Mouse (Mus musculus): ENCODE results near the gene Slc43a1. TPM values are rescaled to one million over a fixed set of nuclear protein-coding genes. Genes with fewer than 3 reads are reported as not detected.

Slc43a1 gene
- total RNA-seq (2014; rRNA removed; ENCODE audit: low replicate concordance) (3.9 and 14.1 TPM in 2 replicates), polyA plus RNA-seq (2015; fragmentation: Nextera tagmentation; extraction: Ambion mirVana) (2.8 and 2.9 TPM in 2 replicates)

DNA sequence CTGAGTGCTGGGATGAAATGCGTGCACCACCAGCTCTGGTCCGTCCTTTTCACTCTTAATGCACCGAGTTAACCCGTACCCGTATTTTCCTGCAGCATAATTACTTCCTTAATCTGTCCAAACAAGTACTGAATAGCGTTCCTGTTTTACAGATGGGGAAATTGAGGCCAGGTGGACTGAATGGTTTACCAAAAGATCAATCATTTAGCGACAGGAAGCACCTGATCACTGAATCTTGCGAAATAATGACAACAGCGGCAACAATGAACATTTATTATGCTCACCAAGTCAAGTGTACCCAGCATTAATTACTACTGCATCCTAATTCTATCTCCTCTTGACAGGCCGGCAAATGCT lies at the start of gene Slc43a1:
Gene Slc43a1, plus strand, starts transcription at position 258 of the 357 bp plus-strand sequence.
- H3K9me3 ChIP-seq (replicated peaks; ENCODE audit: control insufficient read depth, low read length): no peaks in the 10 kb centered on the region
- peak within 1 kb of the TSS; percentile 85 for H3K4me2 ChIP-seq (ENCODE audit: low read depth, low read length)
- peaks cover 15% of the 10 kb centered on the region; the same call in 1 of the 2 replicates for H3K4me1 ChIP-seq (ENCODE audit: control insufficient read depth, insufficient read depth)
- H3K27ac ChIP-seq (ENCODE audit: low read depth): peak within 1 kb of the TSS; percentile 23
- no peak for ATAC-seq (ENCODE audit: insufficient read depth, low read depth)
- H3K4me3 ChIP-seq (ENCODE audit: low read depth, low read length): peak within 1 kb of the TSS; percentile 56
- no peak for DNase-seq (ENCODE audit: low spot score)
- H3K9ac ChIP-seq (replicated peaks; ENCODE audit: low read depth, low read length): peak within 1 kb of the TSS; percentile 60
- no peak for TF ChIP-seq CTCF (IDR thresholded peaks at IDR 0.05; ENCODE audit: low read depth)
- no peak for TF ChIP-seq EP300 (IDR thresholded peaks at IDR 0.05; ENCODE audit: low read depth)
- H3K27me3 ChIP-seq (ENCODE audit: control insufficient read depth, insufficient read depth, low read length): peaks cover 13% of the 10 kb centered on the region
- WGBS: 41% methylated on average over 10 of the region's 10 CpGs
- H3K36me3 ChIP-seq (replicated peaks; ENCODE audit: control insufficient read depth, insufficient read depth, low read length): no peaks in the 10 kb centered on the region

DNA sequence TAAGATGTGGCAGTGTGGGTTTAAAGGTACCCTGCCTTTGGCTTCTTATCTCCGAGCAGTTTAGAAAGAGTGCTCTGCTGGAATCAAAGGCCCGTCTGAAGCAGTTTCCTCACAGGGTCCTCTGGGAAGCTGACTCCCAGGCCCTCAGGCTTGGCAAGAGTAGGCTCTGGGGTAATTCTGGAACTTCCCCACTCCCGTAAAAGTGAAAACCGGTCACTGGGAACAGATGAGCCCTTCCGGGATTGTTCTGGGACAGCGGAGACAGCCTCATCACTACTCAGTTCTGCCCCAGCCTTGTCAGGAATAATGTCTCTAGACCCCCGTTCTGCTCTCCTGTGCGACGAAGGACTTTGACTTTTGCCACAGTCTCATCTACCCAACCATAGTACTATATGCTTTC lies 48.2 kb upstream of the Slc43a1 start:
- ATAC-seq (ENCODE audit: insufficient read depth, low read depth): no peak
- H3K27ac ChIP-seq (ENCODE audit: low read depth): no peak overlapping the region
- no peak overlapping the region for H3K9ac ChIP-seq (replicated peaks; ENCODE audit: low read depth, low read length)
- TF ChIP-seq CTCF (IDR thresholded peaks at IDR 0.05; ENCODE audit: low read depth) (no peak), EP300 (IDR thresholded peaks at IDR 0.05; ENCODE audit: low read depth) (no peak)
- no peaks in the 10 kb centered on the region for H3K36me3 ChIP-seq (replicated peaks; ENCODE audit: control insufficient read depth, insufficient read depth, low read length)
- H3K4me1 ChIP-seq (ENCODE audit: control insufficient read depth, insufficient read depth): 0 out of 2 replicates have a peak, but pooled peaks cover 4% of the 10 kb centered on the region
- no peak overlapping the region for H3K4me3 ChIP-seq (ENCODE audit: low read depth, low read length)
- WGBS: 47% methylated on average over 9 of the region's 9 CpGs
- no peaks in the 10 kb centered on the region for H3K27me3 ChIP-seq (ENCODE audit: control insufficient read depth, insufficient read depth, low read length)
- no peak for DNase-seq (ENCODE audit: low spot score)
- no peaks in the 10 kb centered on the region for H3K9me3 ChIP-seq (replicated peaks; ENCODE audit: control insufficient read depth, low read length)
- no peak overlapping the region for H3K4me2 ChIP-seq (ENCODE audit: low read depth, low read length)

- WGBS: 30% methylated on average over 3 of the region's 3 CpGs
- no peak overlapping the region for H3K4me2 ChIP-seq (ENCODE audit: low read depth, low read length)
- no peaks in the 10 kb centered on the region for H3K36me3 ChIP-seq (replicated peaks; ENCODE audit: control insufficient read depth, insufficient read depth, low read length)
- DNase-seq (ENCODE audit: low spot score): peak; percentile 48
- no peaks in the 10 kb centered on the region for H3K27me3 ChIP-seq (ENCODE audit: control insufficient read depth, insufficient read depth, low read length)
- no peaks in the 10 kb centered on the region for H3K4me1 ChIP-seq (ENCODE audit: control insufficient read depth, insufficient read depth)
- H3K9me3 ChIP-seq (replicated peaks; ENCODE audit: control insufficient read depth, low read length): peaks cover 3% of the 10 kb centered on the region; the same call in 1 of the 2 replicates
- H3K27ac ChIP-seq (ENCODE audit: low read depth): no peak overlapping the region
- peak; percentile 69; the same call in 1 of the 2 replicates for ATAC-seq (ENCODE audit: insufficient read depth, low read depth)
- no peak overlapping the region for H3K4me3 ChIP-seq (ENCODE audit: low read depth, low read length)
- no peak overlapping the region for H3K9ac ChIP-seq (replicated peaks; ENCODE audit: low read depth, low read length)
- no peak for TF ChIP-seq EP300 (IDR thresholded peaks at IDR 0.05; ENCODE audit: low read depth)
- no peak for TF ChIP-seq CTCF (IDR thresholded peaks at IDR 0.05; ENCODE audit: low read depth)
These were observed 46.1 kb upstream of the Slc43a1 start for GRCm38 (mm10) chr2:84792516-84792915.

DNA sequence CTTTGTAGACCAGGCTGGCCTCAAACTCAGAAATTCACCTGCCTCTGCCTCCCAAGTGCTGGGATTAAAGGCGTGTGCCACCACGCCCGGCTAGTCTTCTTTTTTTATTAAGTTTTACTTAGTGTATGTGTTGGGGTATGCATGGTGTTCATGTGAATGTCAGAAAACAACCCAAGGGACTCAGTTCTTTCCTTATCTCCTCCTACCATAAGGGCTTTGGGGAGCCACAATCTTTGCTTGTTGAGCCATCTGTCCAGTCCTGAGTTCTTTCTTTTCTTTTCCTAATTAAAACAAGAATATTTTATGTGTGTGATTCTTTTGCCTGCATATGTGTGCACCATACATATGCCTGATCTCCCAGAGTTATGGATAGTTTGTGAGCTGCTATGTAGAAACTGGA lies 45.5 kb upstream of the Slc43a1 start:
- WGBS: 86% methylated on average over 3 of the region's 3 CpGs
- Histone ChIP-seq H3K27ac (ENCODE audit: low read depth) (no peak overlapping the region), H3K4me3 (ENCODE audit: low read depth, low read length) (no peak overlapping the region), H3K9me3 (replicated peaks; ENCODE audit: control insufficient read depth, low read length) (peaks cover 3% of the 10 kb centered on the region; the same call in 1 of the 2 replicates), H3K9ac (replicated peaks; ENCODE audit: low read depth, low read length) (no peak overlapping the region), H3K4me1 (ENCODE audit: control insufficient read depth, insufficient read depth) (no peaks in the 10 kb centered on the region), H3K4me2 (ENCODE audit: low read depth, low read length) (no peak overlapping the region), H3K36me3 (replicated peaks; ENCODE audit: control insufficient read depth, insufficient read depth, low read length) (no peaks in the 10 kb centered on the region), H3K27me3 (ENCODE audit: control insufficient read depth, insufficient read depth, low read length) (no peaks in the 10 kb centered on the region)
- DNase-seq (ENCODE audit: low spot score) (no peak), ATAC-seq (ENCODE audit: insufficient read depth, low read depth) (no peak)
- TF ChIP-seq CTCF (IDR thresholded peaks at IDR 0.05; ENCODE audit: low read depth) (no peak), EP300 (IDR thresholded peaks at IDR 0.05; ENCODE audit: low read depth) (no peak)

GRCm38 (mm10) chr2:84793871-84794270 lies 44.8 kb upstream of the Slc43a1 start:
- DNase-seq (ENCODE audit: low spot score) (no peak), ATAC-seq (ENCODE audit: insufficient read depth, low read depth) (no peak)
- Histone ChIP-seq H3K27ac (ENCODE audit: low read depth) (no peak overlapping the region), H3K36me3 (replicated peaks; ENCODE audit: control insufficient read depth, insufficient read depth, low read length) (no peaks in the 10 kb centered on the region), H3K27me3 (ENCODE audit: control insufficient read depth, insufficient read depth, low read length) (no peaks in the 10 kb centered on the region), H3K9me3 (replicated peaks; ENCODE audit: control insufficient read depth, low read length) (peaks cover 3% of the 10 kb centered on the region; the same call in 1 of the 2 replicates), H3K4me2 (ENCODE audit: low read depth, low read length) (no peak overlapping the region), H3K9ac (replicated peaks; ENCODE audit: low read depth, low read length) (no peak overlapping the region), H3K4me3 (ENCODE audit: low read depth, low read length) (no peak overlapping the region), H3K4me1 (ENCODE audit: control insufficient read depth, insufficient read depth) (no peaks in the 10 kb centered on the region)
- no peak for TF ChIP-seq EP300 (IDR thresholded peaks at IDR 0.05; ENCODE audit: low read depth)
- no peak for TF ChIP-seq CTCF (IDR thresholded peaks at IDR 0.05; ENCODE audit: low read depth)
- WGBS: 77% methylated on average over 3 of the region's 3 CpGs

Measured in heart, postnatal 0 days (tissue).